Mouse (Mus musculus) liver, postnatal 0 days (tissue): ENCODE results near the gene Gm47996. TPM values are rescaled to one million over a fixed set of nuclear protein-coding genes. Genes with fewer than 3 reads are reported as not detected.
"Not testable (repeated sequence)": the region's sequence is repeated elsewhere in the genome, so short reads cannot be mapped to it uniquely, and the experiment has no call there.

Experiments
- ATAC-seq: fragments of 200-750 bp; cut with Nextera tagmentation; 2 replicates; pipeline ENCODE4 v1.8.0; 2017; ENCODE audit warnings: mild to moderate bottlenecking, moderate library complexity
- DNase-seq: peaks from one replicate; pipeline ENCODE4 v3.0.0-alpha.2; 2016
- H3K27ac ChIP-seq: fragments of 300-500 bp; sonication (generic); 2 replicates; pipeline ENCODE4 v1.5.1; 2014; ENCODE audit warnings: antibody characterized with exemption, moderate library complexity, mild to moderate bottlenecking, low read depth
- H3K27me3 ChIP-seq: fragments of 300-500 bp; sonication (generic); 2 replicates; pipeline ENCODE4 v1.6.1; 2014; ENCODE audit warnings: low read length, control low read depth, mixed read lengths; ENCODE audit not compliant: insufficient read depth
- H3K36me3 ChIP-seq: fragments of 300-500 bp; sonication (generic); replicated peaks from 2 replicates; pipeline ENCODE4 v1.6.1; 2014; ENCODE audit warnings: mild to moderate bottlenecking, control low read depth, low read length, moderate library complexity, mixed read lengths; ENCODE audit not compliant: insufficient read depth
- H3K4me1 ChIP-seq: fragments of 300-500 bp; sonication (generic); 2 replicates; pipeline ENCODE4 v1.6.1; 2014; ENCODE audit warnings: antibody characterized with exemption, mild to moderate bottlenecking, control low read depth; ENCODE audit not compliant: insufficient read depth
- H3K4me2 ChIP-seq: fragments of 300-500 bp; sonication (generic); 2 replicates; pipeline ENCODE4 v1.6.1; 2014; ENCODE audit warnings: low read depth, mild to moderate bottlenecking, low read length, moderate library complexity, mixed read lengths
- H3K4me3 ChIP-seq: fragments of 300-500 bp; sonication (generic); 2 replicates; pipeline ENCODE4 v1.5.1; 2014; ENCODE audit warnings: low read depth, low read length
- H3K9ac ChIP-seq: fragments of 300-500 bp; sonication (generic); replicated peaks from 2 replicates; pipeline ENCODE4 v1.6.1; 2014; ENCODE audit warnings: mild to moderate bottlenecking, moderate library complexity
- H3K9me3 ChIP-seq: fragments of 300-500 bp; sonication (generic); 2 replicates; pipeline ENCODE4 v1.6.1; 2016; ENCODE audit warnings: mild to moderate bottlenecking, control low read depth, low read length, mixed read lengths
- CTCF ChIP-seq: sonication (generic); IDR thresholded peaks from 2 replicates; pipeline ENCODE4 v1.5.1; 2016; ENCODE audit warnings: antibody characterized with exemption, low read depth
- EP300 ChIP-seq: IDR thresholded peaks from 2 replicates; pipeline ENCODE4 v1.6.1; 2016; ENCODE audit warnings: antibody characterized with exemption, low read depth, mild to moderate bottlenecking
- WGBS: fragments of 180-500 bp; shearing (Covaris S2); extraction: QIAGEN DNeasy Blood & Tissue Kit; methylation state at CpG from one replicate; pipeline ENCODE4 v1.1.7; 2014; ENCODE audit not compliant: insufficient replicate concordance; 5-methylcytosine and 5-hydroxymethylcytosine counted together
- polyA plus RNA-seq: library from polyadenylated mRNA; unstranded; fragments of >200 nt; fragmentation: Nextera tagmentation; extraction: Ambion mirVana; gene quantifications from 2 replicates; pipeline ENCODE4 v1.2.1, GENCODE M21; 2015

The Gm47996 gene
- 0.12 and 0.20 TPM in 2 replicates for polyA plus RNA-seq

- H3K4me3 ChIP-seq, H3K9me3 ChIP-seq, H3K27ac ChIP-seq, H3K9ac ChIP-seq, H3K36me3 ChIP-seq, H3K27me3 ChIP-seq, ATAC-seq, H3K4me1 ChIP-seq, H3K4me2 ChIP-seq, DNase-seq: not testable (repeated sequence)
- 66% methylated on average over 4 of the region's 8 CpGs for WGBS
- TF ChIP-seq CTCF, result 0 out of 2 replicates have a peak, but pooled peaks have one; percentile 3
Measured at GRCm38 (mm10) chr1:151209824-151210355, at the start of gene Gm47996. Gene Gm47996 (plus strand): TSS chr1:151210131.

- no peaks in the 10 kb centered on the region for H3K9me3 ChIP-seq
- peak overlapping the region; percentile 80 for H3K27ac ChIP-seq
- H3K4me2 ChIP-seq, result no peak overlapping the region
- H3K27me3 ChIP-seq, result no peaks in the 10 kb centered on the region
- DNase-seq, result no peak
- peaks cover 9% of the 10 kb centered on the region for H3K4me1 ChIP-seq
- TF ChIP-seq EP300 (no peak), CTCF (no peak)
- peak; percentile 49; the same call in 1 of the 2 replicates for ATAC-seq
- no peaks in the 10 kb centered on the region for H3K36me3 ChIP-seq
- H3K9ac ChIP-seq, result no peak overlapping the region
- no peak overlapping the region for H3K4me3 ChIP-seq
- WGBS, result 30% methylated on average over 8 of the region's 8 CpGs
Measured at GRCm38 (mm10) chr1:151166031-151166430, 43.9 kb upstream of the Gm47996 start.

DNA sequence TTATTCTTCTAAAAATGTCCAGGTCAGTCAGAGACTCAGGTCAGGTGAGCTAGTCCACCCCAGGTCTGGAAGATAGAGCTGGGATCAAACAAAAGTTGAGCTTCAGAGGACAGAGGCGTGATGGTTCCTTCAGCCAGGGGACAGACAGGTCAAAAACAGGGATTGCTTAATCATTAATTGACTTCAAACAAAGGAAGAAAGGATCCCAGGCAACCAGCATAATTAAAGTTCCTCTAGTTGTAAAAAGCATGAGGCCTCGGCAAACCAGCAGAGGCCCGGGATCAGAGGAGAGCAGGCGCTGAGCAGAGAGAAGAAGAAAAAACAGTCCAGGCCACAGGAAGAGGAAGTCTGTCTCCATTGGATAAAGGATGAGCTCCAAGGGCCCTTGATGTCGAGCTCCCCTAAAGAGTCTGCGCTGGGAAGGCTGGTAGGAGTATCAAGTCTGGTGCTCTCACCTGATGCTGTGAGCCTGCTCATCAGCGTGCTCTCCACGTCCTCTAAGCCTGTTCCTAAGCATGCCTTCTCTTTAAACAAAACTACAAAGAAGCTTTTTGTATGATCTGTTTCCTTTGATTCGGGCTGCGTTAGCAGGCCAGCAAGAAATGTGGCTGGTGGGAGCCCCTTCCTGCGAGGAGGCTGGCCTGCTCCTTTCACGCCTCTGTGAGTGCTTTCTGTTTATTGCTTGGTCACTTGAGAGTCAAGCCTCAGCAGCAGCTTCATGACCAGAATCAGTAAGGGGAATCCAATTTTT, 42.5 kb upstream of the Gm47996 start:
- DNase-seq (peak; percentile 18), ATAC-seq (peak; percentile 74)
- 27% methylated on average over 12 of the region's 12 CpGs for WGBS
- Histone ChIP-seq H3K4me2 (peak overlapping the region; percentile 47), H3K4me3 (peak overlapping the region; percentile 14; the same call in 1 of the 2 replicates), H3K9me3 (no peaks in the 10 kb centered on the region), H3K27ac (peak overlapping the region; percentile 83), H3K27me3 (no peaks in the 10 kb centered on the region), H3K4me1 (peaks cover 9% of the 10 kb centered on the region), H3K9ac (0 out of 2 replicates have a peak overlapping the region, but pooled peaks have one; percentile 49), H3K36me3 (no peaks in the 10 kb centered on the region)
- TF ChIP-seq EP300 (no peak), CTCF (no peak)

- 60% methylated on average over 3 of the region's 3 CpGs for WGBS
Measured at GRCm38 (mm10) chr1:151168637-151169036, 41.3 kb upstream of the Gm47996 start.

DNA sequence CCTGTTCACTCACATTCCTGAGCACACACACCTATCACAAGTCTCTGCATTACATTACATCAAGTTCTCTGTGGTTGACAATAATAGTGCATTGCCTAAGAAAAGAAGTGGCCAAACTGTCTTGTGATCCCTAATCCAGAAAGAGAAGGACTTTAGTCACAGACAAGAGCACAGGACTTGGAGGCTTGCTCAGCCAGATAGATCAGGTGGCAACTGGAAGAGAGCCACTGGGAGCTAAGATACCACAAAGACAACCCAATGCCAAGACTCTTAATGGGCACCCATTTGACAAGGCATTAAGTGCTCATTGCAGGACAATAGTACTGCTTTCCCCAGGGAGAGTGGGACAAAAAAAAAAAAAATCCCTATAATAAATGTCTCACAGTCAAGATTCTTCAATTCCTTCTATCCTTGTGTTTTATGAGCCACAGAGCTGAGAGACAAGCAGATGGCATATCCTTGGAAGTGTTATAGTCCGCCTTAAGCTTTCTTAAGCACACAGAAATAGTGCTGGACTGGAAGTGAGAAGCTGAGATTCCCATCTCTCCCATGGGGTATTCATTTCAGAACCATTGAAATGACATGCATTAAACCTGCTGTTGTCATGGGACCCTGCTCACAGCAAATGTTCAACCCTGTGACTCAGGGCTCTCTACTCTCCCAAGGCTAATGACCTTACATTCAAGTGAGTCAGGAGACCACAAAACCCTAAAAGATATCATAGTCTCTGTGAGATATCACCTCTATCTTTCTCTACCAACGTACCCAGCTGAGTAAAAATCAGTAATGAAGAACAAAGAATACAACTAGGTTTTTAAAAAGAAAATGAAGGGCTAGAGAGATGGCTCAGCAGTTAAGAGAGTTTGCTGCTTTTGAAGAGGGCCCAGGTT, 38.1 kb upstream of the Gm47996 start:
- H3K9ac ChIP-seq, result no peak overlapping the region
- H3K27ac ChIP-seq, result no peak overlapping the region
- H3K27me3 ChIP-seq, result no peaks in the 10 kb centered on the region
- 67% methylated on average over 2 of the region's 2 CpGs for whole genome bisulfite sequencing
- H3K36me3 ChIP-seq, result no peaks in the 10 kb centered on the region
- H3K4me3 ChIP-seq, result no peak overlapping the region
- TF ChIP-seq CTCF (no peak), EP300 (no peak)
- ATAC-seq, result no peak
- H3K4me1 ChIP-seq, result peaks cover 13% of the 10 kb centered on the region
- no peaks in the 10 kb centered on the region for H3K9me3 ChIP-seq
- DNase-seq, result no peak
- H3K4me2 ChIP-seq, result no peak overlapping the region

More at GRCm38 (mm10) chr1:151168637-151169036, 41.3 kb upstream of the Gm47996 start:
- Histone ChIP-seq H3K27me3 (no peaks in the 10 kb centered on the region), H3K36me3 (no peaks in the 10 kb centered on the region), H3K27ac (no peak overlapping the region), H3K9me3 (no peaks in the 10 kb centered on the region), H3K4me1 (peaks cover 9% of the 10 kb centered on the region), H3K9ac (no peak overlapping the region), H3K4me2 (no peak overlapping the region), H3K4me3 (no peak overlapping the region)
- TF ChIP-seq CTCF (no peak), EP300 (no peak)
- no peak for DNase-seq
- ATAC-seq, result no peak
